ENCODE assay signal across 23 mouse cellular contexts in the genomic region with DNA sequence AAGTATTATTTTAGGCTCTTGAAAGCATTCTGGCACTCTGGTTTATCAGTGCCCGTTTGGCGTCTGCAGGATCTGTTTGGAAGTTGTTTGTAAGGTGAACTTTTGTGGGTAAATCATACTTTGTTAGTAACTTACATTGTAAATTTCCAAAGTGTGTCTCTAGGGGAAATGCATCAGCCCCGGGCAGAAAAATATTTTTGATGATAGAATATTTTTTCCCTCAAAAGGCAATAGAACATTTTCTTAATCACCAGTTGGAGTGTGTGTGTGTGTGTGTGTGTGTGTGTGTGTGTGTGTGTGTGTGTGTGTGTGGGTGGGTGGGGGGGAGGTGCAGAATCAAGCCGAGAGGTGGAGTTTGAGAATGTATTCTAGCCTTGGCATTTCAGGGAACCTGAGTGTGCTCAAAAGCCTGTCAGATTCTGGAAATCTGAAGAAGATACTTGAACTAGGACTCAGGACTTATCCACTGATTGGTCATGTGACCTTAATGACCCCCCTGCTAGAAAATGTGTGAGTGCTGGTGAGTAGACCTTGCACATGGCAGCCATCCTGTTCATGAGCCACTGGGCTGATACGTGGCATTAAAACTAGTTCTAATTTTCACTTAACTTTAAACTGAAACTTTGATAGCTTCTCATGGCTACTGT.
"Had no signal": no experiment of that assay in that cellular context is flagged by ENCODE, and none has a peak within 500 bp of the region (broad histone marks: within the 10 kb centered on the region; RNA-seq: fewer than 3 reads in every experiment).

No protein-coding gene starts in this region.

- ATAC-seq: hindbrain, embryonic 16.5 days; inflammation-experienced regulatory T-cells, adult 6 months; intestine, embryonic 15.5 days; intestine, postnatal 0 days; liver, embryonic 12.5 days had no signal

- DNase-seq: gastrocnemius, postnatal 14 days; gastrocnemius, postnatal 36 days; heart, adult 2 months; heart, postnatal 14 days; heart, postnatal 36 days; kidney, adult 18-20 months; kidney, adult 8-10 months; kidney, postnatal 10 days; layer of hippocampus, adult 9-11 months; layer of hippocampus, postnatal 36 days; left cerebral cortex, postnatal 4 days; lung, adult 18-20 months had no signal

- H3K9me3 ChIP-seq: heart, embryonic 13.5 days; heart, embryonic 15.5 days; intestine, embryonic 15.5 days; limb, embryonic 13.5 days; limb, embryonic 15.5 days; liver, embryonic 12.5 days had no signal

- H3K27ac ChIP-seq: heart, adult 2 months; heart, embryonic 13.5 days; heart, embryonic 15.5 days; hindbrain, embryonic 14.5 days; intestine, embryonic 15.5 days; limb, embryonic 13.5 days; limb, embryonic 15.5 days; liver, embryonic 12.5 days; liver, embryonic 14.5 days had no signal

- H3K36me3 ChIP-seq: heart, embryonic 13.5 days; heart, embryonic 15.5 days; intestine, embryonic 15.5 days; limb, embryonic 13.5 days; limb, embryonic 15.5 days; liver, embryonic 12.5 days had no signal

- H3K4me2 ChIP-seq: heart, embryonic 13.5 days; heart, embryonic 15.5 days; hindbrain, embryonic 14.5 days; intestine, embryonic 15.5 days; limb, embryonic 15.5 days; liver, embryonic 12.5 days had no signal

- H3K27me3 ChIP-seq: heart, embryonic 15.5 days; intestine, embryonic 15.5 days; limb, embryonic 13.5 days; limb, embryonic 15.5 days; liver, embryonic 12.5 days had no signal

- H3K4me1 ChIP-seq: heart, embryonic 13.5 days; heart, embryonic 15.5 days; liver, embryonic 12.5 days had no signal

- H3K9ac ChIP-seq: heart, embryonic 13.5 days; heart, embryonic 15.5 days; hindbrain, embryonic 14.5 days; intestine, embryonic 15.5 days; limb, embryonic 13.5 days; limb, embryonic 15.5 days; liver, embryonic 12.5 days; liver, embryonic 14.5 days had no signal

- H3K4me3 ChIP-seq: heart, adult 2 months; heart, embryonic 13.5 days; heart, embryonic 15.5 days; intestine, embryonic 15.5 days; limb, embryonic 13.5 days; limb, embryonic 15.5 days; liver, embryonic 12.5 days had no signal
